Mouse (Mus musculus) CD8-positive naive resting alpha-beta T cell, adult 2 months (primary cell): ENCODE results near the gene Slc10a6.

ENCODE experiments used
- DNase-seq, 2 experiments: peaks; one replicate each; pipeline ENCODE4 v3.0.0; 2022; ENCODE audit warnings: low read depth in 2 of 2, low spot score in 2 of 2

The Slc10a6 gene

DNA sequence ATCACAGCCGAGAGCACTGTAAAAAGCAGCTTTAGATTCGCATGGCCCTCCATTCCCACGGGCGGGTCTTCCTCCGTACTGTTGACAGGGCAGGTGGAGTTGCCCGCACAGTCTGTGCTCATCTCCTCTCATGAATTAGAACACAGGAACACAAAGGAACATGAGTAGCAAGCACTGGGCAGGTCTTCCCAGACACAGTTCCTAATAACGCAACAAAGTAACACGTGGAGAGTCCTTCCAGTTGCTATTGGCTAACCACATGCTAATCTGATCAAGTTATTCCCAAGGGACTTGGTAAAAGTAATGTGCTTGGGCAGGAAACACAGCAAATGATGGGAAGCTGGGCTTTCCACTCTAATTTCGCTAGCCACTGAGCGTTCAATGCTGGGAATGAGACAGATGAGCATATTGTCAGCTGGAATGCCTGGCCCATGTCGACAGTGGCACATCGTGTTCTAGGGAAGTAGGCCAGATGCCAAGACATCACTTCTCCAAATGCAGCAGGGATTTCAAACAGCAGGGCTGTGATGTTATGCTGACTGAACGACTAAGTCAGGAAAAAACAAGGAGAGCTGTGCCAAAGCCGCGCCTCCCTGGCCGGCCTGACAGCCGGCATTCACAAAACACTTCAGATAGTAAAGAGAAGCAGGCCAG, at the start of gene Slc10a6:
Slc10a6 (minus strand) TSS at position 293 of the 654 bp plus-strand sequence.
- DNase-seq = no peak

- no peak for DNase-seq
These were observed 49.8 kb upstream of the Slc10a6 start for GRCm38 (mm10) chr5:103678974-103679373.

DNA sequence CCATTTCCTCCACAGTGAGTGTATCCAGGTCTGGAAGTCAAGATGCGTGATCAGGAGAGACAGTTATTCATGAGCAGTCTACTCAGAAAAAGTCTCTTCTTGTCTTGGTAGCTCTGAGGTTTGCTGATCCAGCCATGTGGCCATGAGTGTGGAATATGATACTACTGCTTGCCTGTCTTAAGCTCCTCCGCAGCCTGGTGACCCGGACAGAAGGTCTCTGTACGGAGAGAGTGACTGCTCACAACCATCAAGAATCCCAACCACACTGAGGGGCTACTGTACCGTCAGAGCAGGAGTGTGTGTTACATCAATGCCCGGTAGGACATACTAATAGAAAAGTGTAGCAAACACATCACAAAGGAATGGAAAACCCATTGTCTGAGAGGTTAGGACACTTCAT, 48.7 kb upstream of the Slc10a6 start:
- DNase-seq = no peak

DNA sequence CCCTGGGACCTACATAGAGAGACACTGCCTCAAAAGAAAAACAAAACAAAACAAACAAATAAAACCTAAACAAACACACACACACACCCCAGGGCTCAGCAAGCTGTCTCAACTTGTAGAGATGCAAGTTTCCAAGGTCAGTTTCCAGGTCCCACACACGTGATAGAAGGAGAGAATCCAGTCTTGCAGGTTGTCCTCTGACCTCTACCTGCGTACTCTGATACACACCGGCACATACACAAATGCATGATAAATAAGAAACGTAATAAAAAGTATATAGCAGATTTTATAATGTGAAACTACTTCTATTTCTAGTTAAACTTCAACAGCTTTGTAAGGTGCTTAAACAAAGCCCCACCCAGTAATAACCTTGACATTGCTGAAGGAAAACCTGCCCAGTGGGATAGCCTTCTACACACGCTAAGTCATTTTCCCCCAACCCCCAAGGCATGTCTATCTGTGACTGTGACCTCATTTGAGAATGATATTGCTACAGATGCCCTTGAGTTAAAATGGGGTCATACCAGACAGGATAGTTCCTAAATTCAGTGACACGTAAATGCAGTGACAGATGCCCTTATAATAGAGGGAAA, 47.2 kb upstream of the Slc10a6 start:
- no peak for DNase-seq

DNA sequence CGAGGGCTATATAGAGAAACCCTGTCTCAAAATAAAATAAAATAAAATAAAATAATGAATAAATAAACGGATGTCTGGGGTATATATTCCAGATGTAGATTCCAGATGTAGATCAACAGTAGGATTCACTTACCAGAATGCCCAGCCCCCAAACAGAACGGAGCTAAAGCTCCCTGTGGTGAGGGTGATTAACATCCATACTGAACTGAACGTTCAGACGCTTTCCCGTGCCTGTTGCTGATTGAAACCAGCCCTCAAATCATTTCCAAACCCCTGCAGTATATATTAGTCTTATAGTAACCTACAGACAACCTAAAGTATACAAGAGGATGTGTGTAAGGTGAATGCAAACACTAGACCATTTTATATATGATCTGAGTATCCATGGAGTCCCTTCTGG, 45.3 kb upstream of the Slc10a6 start:
- no peak for DNase-seq

DNA sequence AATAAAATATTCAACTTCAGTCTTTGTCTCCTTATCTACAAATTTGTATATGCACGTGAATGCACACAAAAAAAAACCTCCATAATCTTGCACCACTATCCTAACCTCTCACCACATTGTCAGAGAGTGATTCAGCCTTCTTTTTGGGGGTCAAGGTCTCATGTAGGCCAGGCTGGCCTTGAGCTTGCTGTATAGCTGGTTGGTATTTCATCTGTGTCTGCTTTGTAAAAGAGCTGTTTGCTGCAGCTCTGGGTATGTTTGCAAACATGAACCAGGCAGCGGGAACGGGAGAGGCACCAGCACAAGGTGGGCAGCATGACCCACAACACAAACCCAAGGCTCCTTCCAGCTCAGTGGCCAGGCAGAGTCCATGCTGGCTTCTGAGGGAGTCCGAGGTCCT, 44.4 kb upstream of the Slc10a6 start:
- DNase-seq = no peak

DNA sequence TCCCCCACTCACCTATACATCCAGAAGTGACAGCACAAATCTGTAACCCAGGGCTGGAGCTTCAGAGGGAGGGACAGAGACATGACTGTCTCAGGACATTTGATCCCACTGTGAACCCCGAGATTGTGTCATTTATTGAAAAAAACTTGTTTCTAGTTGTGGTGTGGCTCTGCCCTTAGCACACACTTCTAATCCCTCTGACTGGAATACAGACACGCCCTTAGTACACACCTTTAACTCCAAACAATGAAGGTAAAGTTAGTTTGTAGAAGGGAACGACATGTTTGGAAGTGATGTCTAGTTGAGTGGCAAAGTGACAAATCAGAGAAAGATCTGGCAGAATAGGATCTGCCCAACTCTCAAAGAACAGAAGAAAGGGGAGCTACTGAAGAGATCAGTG, 42.7 kb upstream of the Slc10a6 start:
- no peak for DNase-seq

GRCm38 (mm10) chr5:103665876-103666275, 36.7 kb upstream of the Slc10a6 start:
- no peak for DNase-seq

GRCm38 (mm10) chr5:103664932-103665331, 35.7 kb upstream of the Slc10a6 start:
- no peak for DNase-seq

GRCm38 (mm10) chr5:103659571-103659970, 30.4 kb upstream of the Slc10a6 start:
- DNase-seq = peak in 1 of 2 experiments; percentile 41

GRCm38 (mm10) chr5:103658921-103659320, 29.7 kb upstream of the Slc10a6 start:
- no peak for DNase-seq

DNA sequence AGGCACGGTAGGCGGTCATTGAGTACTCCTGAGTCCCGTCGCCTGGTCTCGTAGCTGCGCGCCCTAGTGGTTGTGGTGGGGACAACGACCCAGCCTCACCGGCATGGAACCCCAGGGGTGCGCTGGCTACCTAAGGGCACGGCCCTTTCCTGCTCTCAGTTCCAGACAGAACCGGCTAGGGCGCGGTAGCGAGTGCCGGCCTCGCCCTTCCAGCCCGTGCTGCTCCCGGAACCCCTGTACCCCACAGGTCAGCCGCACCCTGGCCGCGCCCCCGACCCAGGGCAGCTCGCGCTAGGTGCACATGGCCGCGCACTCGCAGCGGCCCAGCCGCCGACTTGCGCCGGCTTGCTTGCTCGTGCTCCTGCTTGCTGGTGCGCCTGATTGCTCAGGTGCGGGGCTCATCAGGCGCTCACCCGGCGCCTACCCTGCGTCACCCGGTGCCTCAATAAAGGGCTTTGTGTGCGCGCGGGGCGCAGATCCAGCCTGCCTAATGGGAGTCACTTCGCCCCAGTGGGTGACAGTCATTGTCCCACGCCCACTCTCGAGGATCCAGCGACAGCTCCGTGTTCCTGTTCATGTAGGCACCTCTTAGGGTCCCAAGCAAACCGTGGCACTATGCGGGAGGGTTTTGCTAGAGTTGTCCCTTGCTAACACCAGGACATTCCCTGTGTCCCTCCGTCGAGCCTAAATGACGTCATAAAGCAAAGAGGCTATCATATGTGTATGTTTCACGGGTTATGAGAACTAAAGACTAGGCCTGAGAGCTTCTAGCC, 26.3 kb upstream of the Slc10a6 start, which contains the start of gene 1700016H13Rik:
1700016H13Rik (minus strand) TSS at position 665 of the 773 bp plus-strand sequence.
- DNase-seq = peak; percentile 60 to 78

DNA sequence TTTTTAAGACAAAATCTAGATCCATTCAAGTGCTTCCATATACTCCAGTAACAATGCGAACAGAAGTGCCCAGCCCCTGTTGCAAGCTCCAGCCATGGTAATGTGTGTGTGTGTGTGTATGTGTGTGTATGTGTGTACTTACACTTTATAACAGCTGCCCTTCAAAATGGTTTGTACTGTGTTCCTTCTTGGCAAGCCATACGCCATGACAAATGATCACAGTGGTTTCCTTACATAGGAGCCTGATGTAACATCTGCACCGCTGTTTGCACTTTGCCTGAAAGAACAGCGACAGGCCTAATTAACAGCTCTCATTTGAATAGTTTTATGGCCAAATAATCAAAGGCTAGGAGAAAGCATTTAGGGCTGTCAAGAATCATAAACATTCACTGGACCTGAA, 25.6 kb upstream of the Slc10a6 start:
- no peak for DNase-seq

- DNase-seq = peak in 1 of 2 experiments; percentile 24
These were observed 25.0 kb upstream of the Slc10a6 start for GRCm38 (mm10) chr5:103654225-103654624.

DNA sequence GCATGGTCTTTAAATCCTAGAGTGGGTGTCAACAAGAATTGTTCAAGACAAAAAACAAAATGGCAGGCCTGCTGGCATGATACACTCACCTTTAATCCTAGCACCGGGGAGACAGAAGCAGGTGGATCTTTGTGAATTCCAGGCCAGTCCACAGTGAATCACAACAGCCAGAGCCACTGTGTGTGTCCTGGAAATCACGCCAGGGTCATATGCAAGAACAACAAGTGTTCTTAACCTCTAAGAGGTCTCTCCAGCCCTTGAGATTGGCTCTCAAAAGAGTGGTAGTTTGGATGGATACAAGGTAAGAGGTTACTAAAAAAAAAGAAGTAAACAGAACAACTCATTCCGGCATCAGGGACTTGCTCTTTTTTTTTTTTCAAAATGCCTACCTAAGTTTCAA, 18.1 kb upstream of the Slc10a6 start:
- DNase-seq = no peak

- DNase-seq = no peak
These were observed 15.0 kb upstream of the Slc10a6 start for GRCm38 (mm10) chr5:103644167-103644566.

- DNase-seq = no peak
These were observed 8.0 kb upstream of the Slc10a6 start for GRCm38 (mm10) chr5:103637162-103637561.

DNA sequence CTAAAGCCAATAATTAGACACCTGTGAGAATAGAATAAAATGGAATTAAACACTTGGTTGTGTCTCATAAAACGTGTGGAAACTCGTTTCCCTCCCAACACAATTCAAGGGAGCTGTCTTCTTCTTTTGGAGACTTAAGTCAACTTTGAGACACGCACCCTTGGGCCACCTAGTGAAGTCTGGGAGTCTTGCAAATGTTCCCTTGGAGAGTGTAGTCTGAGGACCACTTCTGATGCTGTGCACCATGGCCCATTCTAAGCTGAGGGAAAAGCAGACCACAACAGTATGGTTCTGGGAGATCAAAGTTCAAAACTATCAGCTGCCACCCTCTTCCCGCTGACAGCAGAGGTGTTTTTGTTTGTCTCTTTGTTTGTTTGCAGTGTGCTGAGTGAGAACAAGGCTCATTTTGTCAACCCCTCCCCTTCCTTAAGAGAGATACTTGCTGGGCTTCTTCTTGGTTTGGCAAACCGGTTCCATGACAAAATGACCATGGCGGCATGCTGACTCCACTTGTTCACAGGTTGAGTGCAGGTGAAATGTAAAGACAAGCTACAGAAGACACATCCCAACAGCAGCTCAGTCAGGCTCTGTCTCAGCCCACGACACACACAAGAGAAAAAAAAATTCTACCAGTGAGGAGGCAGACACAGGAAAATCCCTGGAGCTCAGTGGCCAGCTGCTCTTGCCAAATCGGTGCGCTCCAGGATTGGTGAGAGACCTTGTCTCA, 814 bp upstream of the Slc10a6 start:
- no peak for DNase-seq

- DNase-seq = no peak
These were observed 704 bp downstream of the Slc10a6 start for GRCm38 (mm10) chr5:103628499-103628898.

DNA sequence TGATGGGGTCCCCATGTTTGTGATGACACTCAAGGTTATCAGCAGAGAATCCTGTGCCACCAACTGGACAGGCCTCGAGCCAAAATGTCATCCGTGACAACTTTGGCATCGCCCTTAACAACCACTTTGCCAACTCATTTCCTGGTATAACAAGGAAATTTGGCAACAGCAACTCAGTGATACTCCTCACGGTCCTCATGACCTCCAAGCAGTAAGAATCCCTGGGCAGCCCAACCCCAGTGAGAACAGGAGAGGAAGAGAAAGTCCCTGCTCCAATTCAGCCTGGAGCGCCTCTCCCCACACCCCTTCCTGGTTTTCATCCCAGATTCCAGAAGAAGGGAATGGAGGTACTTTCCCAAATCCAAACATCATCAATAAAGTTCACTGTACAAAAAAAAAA, 4.4 kb downstream of the Slc10a6 start:
- DNase-seq = no peak

DNA sequence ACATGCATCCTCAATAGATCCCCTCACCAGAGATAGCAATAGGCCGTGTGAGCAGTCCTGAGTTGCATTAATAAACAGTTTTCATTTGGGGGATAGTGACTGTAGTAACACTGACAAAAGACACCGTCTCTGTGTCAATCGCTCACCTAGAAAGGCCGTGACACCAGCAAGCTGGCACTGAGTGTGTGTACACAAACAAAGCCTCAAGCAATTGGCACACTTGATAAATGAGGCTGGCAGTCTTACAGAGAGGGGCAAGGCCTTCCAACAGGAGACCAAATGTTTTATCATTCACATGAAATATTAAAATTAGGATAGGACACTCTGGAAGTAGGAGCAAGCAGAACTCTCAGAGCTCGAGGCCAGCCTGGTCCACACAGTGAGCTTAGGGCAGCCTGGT, 6.9 kb downstream of the Slc10a6 start:
- DNase-seq = no peak
